Mouse (Mus musculus) erythroid progenitor cell, adult 5-6 weeks (primary cell): ENCODE measurements around the gene Tmem131. TPM values are rescaled to one million over a fixed set of nuclear protein-coding genes. Genes with fewer than 3 reads are reported as not detected.

ENCODE experiments used
- ATAC-seq: replicated peaks from 2 replicates; pipeline ENCODE4 v1.8.0; 2016; ENCODE audit warnings: moderate number of reproducible peaks, mild to moderate bottlenecking, moderate TSS enrichment, inconsistent platforms; ENCODE audit not compliant: poor library complexity, low FRiP score, severe bottlenecking
- total RNA-seq, 2 experiments: library from RNA; stranded (forward) in 1 of 2; stranded (reverse) in 1 of 2; fragments of 150-400 nt in 1 of 2; fragments of 186-747, 209-891 nt in 1 of 2; gene quantifications; 2 replicates each; pipeline versions ENCODE4 v1.2.3 to v1.2.4; 2015 to 2017; ENCODE audit warnings: low replicate concordance in 2 of 2

Gene Tmem131
- total RNA-seq, 2 experiments from 2014 or later = 80.9 to 128 TPM

DNA sequence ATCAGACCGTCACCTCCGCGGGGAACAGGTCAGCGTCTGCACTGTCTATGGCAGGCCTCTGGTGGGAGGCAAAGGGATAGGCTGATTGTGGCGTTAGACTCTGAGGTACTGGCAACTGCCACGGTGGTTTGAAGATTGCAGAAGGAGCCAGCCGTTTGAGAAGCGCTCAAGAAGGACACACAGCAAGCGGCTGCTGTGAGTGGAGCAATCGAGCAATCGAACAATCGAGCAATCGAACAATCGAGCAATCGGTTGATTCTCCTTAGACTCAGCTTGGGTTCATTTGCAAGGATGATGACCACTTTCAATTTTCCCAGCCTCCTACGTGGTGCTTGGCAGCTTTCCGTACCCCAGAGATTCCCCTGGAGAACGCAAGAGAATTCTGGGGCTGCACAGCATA is 184.4 kb downstream of the Tmem131 start:
- no peak for ATAC-seq

DNA sequence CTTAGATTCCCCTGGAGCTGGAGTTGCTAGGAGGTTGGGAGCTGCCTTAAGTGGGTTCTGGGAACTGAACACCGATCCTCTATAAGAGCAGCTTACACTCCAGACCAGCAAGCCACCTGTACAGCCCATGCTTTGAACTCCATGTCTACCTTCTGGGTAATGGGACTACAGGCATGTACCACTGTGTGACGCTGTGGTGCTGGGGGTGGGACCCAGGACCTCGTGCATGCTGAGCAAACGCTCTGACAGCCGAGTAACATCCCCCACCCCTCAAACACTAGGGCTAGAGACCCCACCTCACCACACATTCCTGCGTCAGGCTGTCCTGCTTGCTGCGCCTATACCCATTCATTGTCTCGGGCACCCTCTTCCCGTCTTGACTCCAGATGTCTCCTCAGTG is 184.9 kb downstream of the Tmem131 start:
- no peak for ATAC-seq

DNA sequence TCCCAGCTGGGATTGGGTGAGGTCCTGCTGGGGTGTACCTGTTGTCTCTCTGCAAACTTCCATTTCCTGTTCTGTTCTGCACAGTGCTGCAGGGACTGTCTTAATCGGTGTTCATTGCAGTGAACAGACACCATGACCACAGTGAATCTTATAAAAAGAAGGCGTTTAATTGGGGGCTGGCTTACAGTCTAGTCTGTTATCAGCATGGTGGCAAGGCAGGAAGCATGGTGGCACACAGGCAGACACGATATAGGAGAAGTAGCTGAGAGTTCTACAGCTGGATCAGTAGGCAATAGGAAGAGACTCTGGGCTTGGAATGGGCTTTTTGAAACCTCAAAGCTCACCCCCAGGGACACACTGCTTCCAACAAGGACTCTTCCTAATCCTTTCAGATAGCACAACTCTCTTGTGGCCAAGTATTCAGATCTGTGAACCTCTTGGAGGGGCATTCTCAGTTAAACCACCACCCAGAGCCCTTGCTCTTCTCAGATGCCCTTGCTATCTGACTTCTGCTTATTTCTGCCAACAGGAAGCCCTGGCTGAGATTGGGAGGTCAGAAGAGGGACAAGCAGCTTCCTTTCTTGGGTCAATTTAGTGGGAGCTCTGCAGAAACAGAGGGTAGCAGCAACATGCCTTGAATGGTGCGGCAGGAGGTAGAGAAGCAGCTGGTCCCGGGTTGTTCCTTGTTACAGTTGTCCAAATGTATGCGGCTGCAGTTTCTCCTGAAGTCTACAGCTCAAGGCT is 189.4 kb downstream of the Tmem131 start:
- no peak for ATAC-seq

DNA sequence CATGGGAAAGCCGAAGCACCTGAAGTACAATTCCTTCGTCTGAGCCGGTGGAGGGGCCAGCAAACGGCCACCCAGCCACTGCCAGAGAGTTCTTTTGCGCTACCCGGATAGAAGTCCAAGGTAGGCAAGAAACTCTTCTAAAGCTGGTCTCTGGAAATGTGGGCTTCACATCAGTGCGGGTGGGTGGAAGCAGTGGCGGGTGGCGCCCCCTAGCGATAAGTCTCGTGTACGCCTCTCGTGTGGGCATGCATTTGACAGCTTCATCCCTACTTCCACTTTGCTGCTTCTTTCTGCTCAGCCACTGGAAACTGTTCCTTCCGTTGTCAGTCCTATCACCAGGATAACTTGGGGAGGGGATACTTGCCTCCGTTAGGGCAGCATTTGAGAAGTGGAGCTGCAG is 197.0 kb downstream of the Tmem131 start:
- no peak for ATAC-seq

DNA sequence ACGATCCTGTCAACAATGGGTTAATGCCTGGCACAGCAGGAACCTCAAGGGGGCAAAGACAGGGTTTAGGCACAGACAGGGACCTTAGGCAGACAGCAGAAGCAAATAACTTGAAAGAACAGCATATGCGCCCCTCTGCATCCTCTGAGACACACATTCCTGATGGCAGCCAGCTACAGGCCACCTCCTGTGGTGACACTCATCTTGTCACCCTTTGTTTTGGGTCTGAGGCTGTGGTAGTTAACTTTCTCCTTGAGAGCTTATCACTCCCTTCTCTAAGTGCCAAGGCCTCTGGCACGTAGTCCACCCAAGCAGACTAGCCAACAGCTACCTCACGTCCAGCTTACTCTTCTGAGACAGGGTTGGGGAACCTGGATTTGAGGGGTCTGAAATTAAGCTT is 197.8 kb downstream of the Tmem131 start:
- ATAC-seq = no peak

DNA sequence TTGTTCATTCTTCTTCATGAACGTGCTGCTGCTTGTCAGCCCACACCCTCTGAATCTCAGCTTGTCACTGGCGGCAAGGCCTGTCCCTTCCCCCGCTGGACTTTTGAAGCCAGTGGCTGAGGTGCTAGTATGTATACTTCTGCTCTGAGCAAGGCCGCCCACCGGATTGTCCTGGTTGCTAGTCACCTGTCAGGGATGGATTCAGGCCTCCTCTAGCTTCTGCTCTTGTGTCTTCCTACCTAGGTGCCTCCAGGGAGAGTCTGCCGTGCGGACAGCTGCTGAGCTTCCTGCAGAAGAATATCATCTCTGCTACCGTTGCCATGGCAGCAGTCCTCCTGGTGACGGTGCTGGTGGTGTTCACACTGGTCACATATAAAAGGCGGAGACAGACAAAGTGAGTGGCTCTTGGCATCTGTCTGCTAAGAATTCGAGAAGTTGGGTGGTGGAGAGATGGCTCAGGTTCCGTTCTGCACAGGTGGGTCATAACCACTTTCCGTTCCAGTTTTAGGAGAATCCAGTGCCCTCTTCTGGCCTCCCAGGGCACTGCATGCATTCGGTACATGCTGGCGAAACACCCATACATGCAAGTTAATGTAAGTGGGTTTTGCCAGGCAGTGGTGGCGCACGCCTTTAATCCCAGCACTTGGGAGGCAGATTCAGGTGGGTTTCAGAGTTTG is 199.1 kb downstream of the Tmem131 start:
- ATAC-seq = no peak

DNA sequence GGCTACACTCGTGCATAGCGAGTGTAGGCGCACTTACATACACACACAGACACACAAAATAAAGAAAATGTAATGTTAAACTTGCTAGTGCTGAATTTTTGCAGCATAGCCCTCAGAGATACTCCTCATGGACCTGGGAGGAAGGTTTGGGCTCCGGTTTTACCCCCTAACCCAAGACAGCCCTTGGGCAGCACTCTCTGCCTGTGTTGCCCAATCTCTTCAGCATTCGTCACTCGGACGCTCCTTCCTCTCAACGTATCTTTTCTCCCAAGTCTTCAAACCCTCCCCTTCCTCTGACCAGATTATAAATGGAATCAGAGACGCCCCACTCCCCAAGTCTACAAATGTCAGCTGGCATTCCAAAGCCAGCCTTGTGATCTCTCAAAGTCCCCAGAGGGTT is 200.4 kb downstream of the Tmem131 start:
- no peak for ATAC-seq

Other genes with a start within 250 kb of the Tmem131 start
- gene 4933424G06Rik, start 233.5 kb downstream of the Tmem131 start, total RNA-seq (2015; ENCODE audit: low replicate concordance) = not detected in 2 replicates
- not detected in 2 replicates for gene 4933424G06Rik, start 233.5 kb downstream of the Tmem131 start, total RNA-seq (2017; ENCODE audit: low replicate concordance)
- 8.0 and 9.4 TPM in 2 replicates for gene Actr1b, start 229.2 kb downstream of the Tmem131 start, total RNA-seq (2015; ENCODE audit: low replicate concordance)
- gene Actr1b, start 229.2 kb downstream of the Tmem131 start, total RNA-seq (2017; ENCODE audit: low replicate concordance) = 17.5 and 19.1 TPM in 2 replicates
- gene Zap70, start 181.9 kb downstream of the Tmem131 start, total RNA-seq (2015; ENCODE audit: low replicate concordance) = 0.72 TPM in 1 of 2 replicates, not detected in the other
- gene Zap70, start 181.9 kb downstream of the Tmem131 start, total RNA-seq (2017; ENCODE audit: low replicate concordance) = 0.23 and 0.64 TPM in 2 replicates
- gene Vwa3b, start 82.9 kb upstream of the Tmem131 start, total RNA-seq (2015; ENCODE audit: low replicate concordance) = not detected in 2 replicates
- gene Vwa3b, start 82.9 kb upstream of the Tmem131 start, total RNA-seq (2017; ENCODE audit: low replicate concordance) = not detected in 2 replicates